Mouse (Mus musculus) monocyte, adult 5-6 weeks (primary cell): ENCODE results near the gene Sh3gl2. TPM values are rescaled to one million over a fixed set of nuclear protein-coding genes. Genes with fewer than 3 reads are reported as not detected.

ENCODE experiments used
- ATAC-seq: fragments of 153-309, 156-312 bp; replicated peaks from 2 replicates; pipeline ENCODE4 v1.8.0; 2017; ENCODE audit warnings: mild to moderate bottlenecking; ENCODE audit not compliant: low TSS enrichment, insufficient number of reproducible peaks, severe bottlenecking, poor library complexity, low FRiP score
- total RNA-seq: library from RNA; stranded (forward); fragments of 200-1000, 200-491, 200-594 nt; gene quantifications from 3 replicates; pipeline ENCODE4 v1.2.3, GENCODE M21; 2017

The Sh3gl2 gene
- total RNA-seq, 1 experiment from 2014 or later, result not detected

- no peak for ATAC-seq
Measured at GRCm38 (mm10) chr4:85227664-85228588, 23.0 kb downstream of the Sh3gl2 start.

DNA sequence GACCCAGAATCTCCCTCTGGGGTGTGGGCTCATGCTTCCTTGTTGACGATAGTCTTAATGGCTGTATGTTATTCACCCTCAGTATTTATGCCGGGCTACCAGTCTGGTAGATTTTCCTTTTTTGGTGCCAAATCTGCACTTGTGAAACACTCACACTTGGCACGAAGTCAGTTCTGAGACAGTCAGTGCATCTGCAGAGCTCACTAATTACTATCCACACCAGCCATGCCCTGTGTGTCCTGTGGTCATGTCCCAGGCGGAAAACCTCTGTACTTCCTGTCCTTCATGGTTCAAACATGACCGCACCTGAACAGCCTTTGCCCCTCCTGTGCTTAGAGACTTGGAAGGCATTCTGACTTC is 23.6 kb downstream of the Sh3gl2 start:
- ATAC-seq, result no peak

DNA sequence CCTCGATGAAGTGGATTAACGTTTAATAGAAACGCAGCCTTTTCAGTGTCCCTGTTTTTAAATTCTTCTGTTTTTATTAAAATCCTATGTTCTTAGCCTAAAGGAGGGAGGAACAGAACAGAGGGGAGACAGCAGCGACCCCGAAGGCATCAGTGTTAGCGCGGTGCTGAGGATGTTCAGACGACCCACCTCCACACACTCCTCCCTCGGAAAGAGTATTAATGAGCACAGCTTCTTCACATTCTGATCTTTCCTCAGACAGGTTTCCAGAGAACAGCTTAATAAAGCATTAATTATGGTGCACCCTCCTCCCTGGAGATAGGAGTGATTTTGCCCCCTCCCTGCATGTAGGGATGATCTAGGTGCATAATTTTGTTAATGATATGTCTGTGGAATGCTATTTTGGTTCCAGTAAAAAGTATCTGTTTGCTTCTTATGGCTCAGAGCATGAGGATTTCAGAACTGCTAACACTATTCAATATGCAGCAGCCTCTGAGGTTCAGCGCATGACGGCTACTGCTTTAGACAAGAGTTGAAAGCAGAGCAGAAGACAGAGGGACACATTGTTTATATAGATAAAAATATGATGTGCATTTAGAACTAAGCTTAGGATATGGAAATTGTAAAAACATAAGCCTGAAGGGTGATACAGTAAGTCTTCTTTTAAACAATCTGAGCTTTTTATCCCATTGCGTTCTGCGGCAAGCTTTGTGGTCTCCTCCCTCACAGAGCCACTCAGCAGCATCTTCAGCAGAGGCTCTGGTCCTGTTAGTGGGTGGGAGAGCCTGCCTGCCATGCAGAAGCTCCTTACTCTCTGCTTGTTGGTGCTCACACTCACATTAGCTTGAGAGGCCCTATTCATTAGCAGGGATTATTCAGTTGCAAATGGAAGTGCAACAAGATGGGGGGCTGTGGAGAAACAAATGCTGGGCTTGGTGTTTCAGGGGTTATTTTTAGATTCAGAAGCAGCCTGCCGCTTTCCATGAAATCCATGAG is 27.8 kb downstream of the Sh3gl2 start:
- no peak for ATAC-seq

- ATAC-seq, result no peak
Measured at GRCm38 (mm10) chr4:85241675-85242074, 36.7 kb downstream of the Sh3gl2 start.

GRCm38 (mm10) chr4:85242562-85242961 is 37.6 kb downstream of the Sh3gl2 start:
- no peak for ATAC-seq

DNA sequence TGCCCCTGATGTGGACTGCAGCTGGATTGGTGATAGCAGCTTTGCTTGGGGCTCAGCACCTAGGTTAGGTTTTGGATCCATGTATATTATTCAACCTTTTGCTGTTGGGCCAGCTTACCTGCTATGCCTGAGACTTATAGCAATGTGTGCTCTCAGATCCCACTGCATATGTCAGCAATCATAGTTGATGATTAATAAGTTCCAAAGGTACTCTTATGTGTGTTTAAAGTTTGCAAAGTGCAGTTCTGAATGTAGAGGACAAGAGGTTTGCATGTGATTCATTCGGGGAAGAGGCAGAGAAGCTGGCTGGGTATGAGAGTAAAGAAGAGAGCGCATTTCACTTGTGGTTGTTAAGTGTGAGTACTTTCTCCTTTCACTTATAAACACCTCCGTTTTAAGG is 43.7 kb downstream of the Sh3gl2 start:
- no peak for ATAC-seq

- no peak for ATAC-seq
Measured at GRCm38 (mm10) chr4:85250271-85250670, 45.3 kb downstream of the Sh3gl2 start.

GRCm38 (mm10) chr4:85250786-85251185 is 45.9 kb downstream of the Sh3gl2 start:
- ATAC-seq, result no peak

GRCm38 (mm10) chr4:85255771-85256389 is 51.0 kb downstream of the Sh3gl2 start:
- no peak for ATAC-seq

- no peak for ATAC-seq
Measured at GRCm38 (mm10) chr4:85256461-85257202, 51.7 kb downstream of the Sh3gl2 start.

- ATAC-seq, result no peak
Measured at GRCm38 (mm10) chr4:85257771-85258341, 52.9 kb downstream of the Sh3gl2 start.

GRCm38 (mm10) chr4:85260687-85261658 is 56.0 kb downstream of the Sh3gl2 start:
- no peak for ATAC-seq

DNA sequence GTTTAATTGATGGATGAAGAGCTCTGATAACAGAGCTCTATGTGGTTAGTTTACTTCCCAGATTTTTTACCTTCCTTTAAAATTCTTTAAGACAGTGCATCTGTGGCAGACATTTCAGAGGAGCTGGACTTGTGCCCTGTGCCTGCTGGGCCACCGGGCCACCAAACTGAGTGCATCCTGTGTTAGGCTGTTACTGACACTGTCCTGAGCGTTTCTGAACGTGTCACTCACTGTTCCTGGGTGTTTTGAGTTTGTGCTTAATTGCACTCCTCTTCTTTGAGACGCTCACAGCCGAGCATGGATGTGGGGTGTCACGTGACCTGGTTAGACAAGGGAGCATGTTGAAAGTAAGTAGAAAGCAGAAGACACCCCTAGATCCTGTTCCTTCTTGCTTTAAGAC is 57.2 kb downstream of the Sh3gl2 start:
- no peak for ATAC-seq

DNA sequence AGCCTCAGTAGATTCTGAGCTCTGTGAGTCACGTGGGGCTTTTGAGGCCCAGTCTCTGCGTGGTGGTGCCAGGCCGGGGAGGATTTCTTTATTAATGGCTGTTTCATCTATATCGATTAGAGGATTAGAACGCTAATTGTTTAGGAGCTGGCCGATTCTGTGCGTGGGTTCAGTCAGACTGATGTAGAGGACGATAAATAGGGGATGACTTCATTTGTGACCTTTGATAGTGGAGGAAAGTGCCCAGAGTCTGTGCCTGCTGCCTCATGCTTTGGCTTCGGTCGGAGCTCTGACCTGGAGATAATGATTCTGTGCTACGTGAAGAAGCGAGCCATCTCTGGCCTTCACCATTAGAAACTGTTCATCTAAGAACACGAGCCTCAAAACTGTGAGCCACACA is 57.7 kb downstream of the Sh3gl2 start:
- ATAC-seq, result no peak

GRCm38 (mm10) chr4:85267456-85267855 is 62.5 kb downstream of the Sh3gl2 start:
- no peak for ATAC-seq

DNA sequence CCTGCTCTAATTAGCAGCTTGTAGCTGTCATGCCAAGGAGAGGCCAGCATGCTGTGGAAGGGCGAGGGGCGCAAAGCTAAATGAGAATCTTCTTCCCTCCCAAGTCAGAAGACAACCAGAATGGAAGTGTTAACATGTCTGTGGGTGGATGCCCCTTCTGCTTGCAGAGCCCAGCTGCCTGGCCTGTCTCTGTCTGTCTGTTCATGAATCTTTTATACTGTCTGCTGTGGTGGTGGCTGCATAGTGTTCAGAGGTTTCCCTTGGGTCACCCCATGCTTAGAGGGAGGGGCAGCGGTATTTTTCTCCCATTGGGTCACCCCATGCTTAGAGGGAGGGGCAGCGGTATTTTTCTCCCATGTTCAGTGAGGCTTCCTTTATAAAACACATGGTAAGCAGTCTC is 68.0 kb downstream of the Sh3gl2 start:
- ATAC-seq, result no peak

DNA sequence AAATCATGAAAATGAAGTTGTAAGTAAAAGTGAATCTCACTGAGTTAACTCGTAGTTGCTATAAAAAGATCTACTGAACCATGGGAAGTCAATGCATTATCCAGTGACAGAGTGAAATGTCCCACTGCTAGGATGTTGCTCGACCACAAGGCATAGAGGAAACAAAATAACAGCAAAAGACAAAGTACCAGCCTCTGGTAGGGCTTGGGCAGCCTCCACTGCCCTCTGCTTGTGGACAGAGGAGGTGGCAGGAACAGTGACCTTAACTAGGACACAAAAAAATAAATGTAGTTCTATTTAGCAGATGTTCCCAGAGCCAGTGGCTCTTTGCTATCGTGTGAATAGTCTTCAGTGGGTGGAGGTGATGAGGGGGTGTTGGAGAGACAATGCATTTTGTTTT is 68.5 kb downstream of the Sh3gl2 start:
- no peak for ATAC-seq
